Mouse (Mus musculus) cortical plate, adult 2 months (tissue): ENCODE results near the gene Cldn2.

ENCODE experiments used
- CTCF ChIP-seq: fragments of 200-500 bp; IDR thresholded peaks from 2 replicates; pipeline ENCODE4 v1.5.1; 2011; ENCODE audit warnings: mild to moderate bottlenecking, control low read depth, low read length; ENCODE audit not compliant: insufficient read depth; ENCODE audit errors: extremely low read depth
- POLR2A ChIP-seq: fragments of 200-500 bp; IDR thresholded peaks from 2 replicates; pipeline ENCODE4 v1.6.1; 2011; ENCODE audit warnings: mild to moderate bottlenecking, low read length, control low read depth; ENCODE audit not compliant: insufficient read depth; ENCODE audit errors: extremely low read depth

DNA sequence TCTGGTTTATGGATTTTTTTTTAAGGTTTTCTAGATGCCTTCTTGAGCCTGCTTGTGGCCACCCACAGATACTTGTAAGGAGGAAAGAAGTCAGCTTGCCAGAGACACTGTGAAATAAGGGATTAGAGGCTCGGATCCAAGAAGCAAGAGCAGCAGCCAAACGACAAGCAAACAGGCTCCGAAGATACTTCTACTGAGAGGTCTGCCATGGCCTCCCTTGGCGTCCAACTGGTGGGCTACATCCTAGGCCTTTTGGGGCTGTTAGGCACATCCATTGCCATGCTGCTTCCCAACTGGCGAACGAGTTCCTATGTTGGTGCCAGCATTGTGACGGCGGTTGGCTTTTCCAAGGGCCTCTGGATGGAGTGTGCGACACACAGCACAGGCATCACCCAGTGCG, 7.9 kb downstream of the Cldn2 start:
- TF ChIP-seq CTCF (no peak), POLR2A (no peak)
